Mouse (Mus musculus) ES-E14 (cell line): ENCODE data around the gene C530008M17Rik. TPM values are rescaled to one million over a fixed set of nuclear protein-coding genes. Genes with fewer than 3 reads are reported as not detected.

ENCODE experiments used
- DNase-seq: peaks from one replicate; pipeline ENCODE4 v3.0.0-alpha.2; 2013; ENCODE audit warnings: low read depth, low spot score
- H3K27ac ChIP-seq: 2 replicates; pipeline ENCODE4 v1.5.1; 2012; ENCODE audit warnings: low read depth, mild to moderate bottlenecking, low read length, moderate library complexity, mixed read lengths; ENCODE audit not compliant: poor library complexity, insufficient read depth, severe bottlenecking
- H3K36me3 ChIP-seq: 2 replicates; pipeline ENCODE4 v1.6.1; 2012; ENCODE audit warnings: mild to moderate bottlenecking, low read length, moderate library complexity, mixed read lengths; ENCODE audit not compliant: control insufficient read depth, poor library complexity, insufficient read depth, severe bottlenecking
- H3K4me1 ChIP-seq, 2 experiments: fragments of 150-350 bp in 1 of 2; sonication (generic) in 1 of 2; 2 replicates each; pipeline ENCODE4 v1.6.1; 2012; ENCODE audit warnings: low read length in 2 of 2, mild to moderate bottlenecking in 1 of 2, mixed read lengths in 1 of 2; ENCODE audit not compliant: control insufficient read depth in 2 of 2, insufficient read depth in 2 of 2, poor library complexity in 1 of 2
- H3K4me3 ChIP-seq, 2 experiments: fragments of 150-350 bp in 1 of 2; sonication (generic) in 1 of 2; 2 replicates each; pipeline ENCODE4 v1.5.1; 2012; ENCODE audit warnings: low read length in 2 of 2, low read depth in 1 of 2, mild to moderate bottlenecking in 1 of 2, mixed read lengths in 1 of 2; ENCODE audit not compliant: insufficient read depth in 1 of 2, poor library complexity in 1 of 2, severe bottlenecking in 1 of 2
- H3K9ac ChIP-seq: 2 replicates; pipeline ENCODE4 v1.6.1; 2012; ENCODE audit warnings: low read depth, mild to moderate bottlenecking, low read length, mixed read lengths; ENCODE audit not compliant: poor library complexity, insufficient read depth, severe bottlenecking
- H3K9me3 ChIP-seq: fragments of 150-350 bp; sonication (generic); 2 replicates; pipeline ENCODE4 v1.6.1; 2012; ENCODE audit warnings: low read depth, mild to moderate bottlenecking, low read length; ENCODE audit not compliant: control insufficient read depth, insufficient read depth
- CHD2 ChIP-seq: IDR thresholded peaks from 2 replicates; pipeline ENCODE4 v1.6.1; 2014; ENCODE audit warnings: mild to moderate bottlenecking, low read depth, low read length, inconsistent platforms
- HCFC1 ChIP-seq: IDR thresholded peaks from 2 replicates; pipeline ENCODE4 v1.6.1; 2012; ENCODE audit warnings: low read length, inconsistent platforms, borderline replicate concordance; ENCODE audit not compliant: insufficient read depth
- MAFK ChIP-seq: IDR thresholded peaks from 2 replicates; pipeline ENCODE4 v1.6.1; 2014; ENCODE audit warnings: mild to moderate bottlenecking, low read depth, low read length, inconsistent platforms; ENCODE audit not compliant: insufficient read depth
- ZC3H11A ChIP-seq: IDR thresholded peaks from 2 replicates; pipeline ENCODE4 v1.6.1; 2012; ENCODE audit warnings: low read depth, mild to moderate bottlenecking, inconsistent platforms, low read length, borderline replicate concordance
- ZNF384 ChIP-seq: IDR thresholded peaks from 2 replicates; pipeline ENCODE4 v1.6.1; 2012; ENCODE audit warnings: low read depth, low read length, inconsistent platforms
- in situ Hi-C, 2 experiments: fragments of 600-800 bp; cut with MboI; formaldehyde crosslinking; loops; one replicate each; pipeline ENCODE4 v1.15.1; 2025; ENCODE audit warnings: low sequenced_read_pairs in 2 of 2, inconsistent platforms in 1 of 2; ENCODE audit not compliant: unreplicated experiment in 2 of 2
- total RNA-seq: library from RNA; depleted of rRNA; stranded (reverse); fragments of 300-350 nt; gene quantifications from 2 replicates; pipeline ENCODE4 v1.2.3, GENCODE M21; 2012; rRNA removed

Gene C530008M17Rik
- total RNA-seq, 1 experiment: 1.1 TPM

- no peak for DNase-seq
- no peak for TF ChIP-seq HCFC1
- no peak for TF ChIP-seq ZNF384
- no peak for TF ChIP-seq CHD2
- TF ChIP-seq ZC3H11A: no peak
- TF ChIP-seq MAFK: no peak
- in situ Hi-C loops: no loop called here
- no peak overlapping the region for H3K9ac ChIP-seq
- H3K4me3 ChIP-seq: no peak overlapping the region
- no peak overlapping the region for H3K27ac ChIP-seq
- H3K36me3 ChIP-seq: peaks cover 36% of the 10 kb centered on the region
- peaks cover 0 to 6% of the 10 kb centered on the region in 2 experiments for H3K4me1 ChIP-seq
- H3K9me3 ChIP-seq: no peaks in the 10 kb centered on the region
These were observed 266.5 kb downstream of the C530008M17Rik start for GRCm38 (mm10) chr5:76922833-76923232.

Other genes starting within 250 kb of the C530008M17Rik start
- not detected in 2 replicates for gene Gm7271, start 172.5 kb upstream of the C530008M17Rik start, total RNA-seq
- gene Exoc1, start 127.2 kb upstream of the C530008M17Rik start, total RNA-seq: 58.1 and 74.3 TPM in 2 replicates
- gene Cep135, start 67.8 kb upstream of the C530008M17Rik start, total RNA-seq: 8.8 and 9.1 TPM in 2 replicates
- 18.0 and 22.1 TPM in 2 replicates for gene Aasdh, start 249.0 kb downstream of the C530008M17Rik start, total RNA-seq